Mouse (Mus musculus): ENCODE data around the gene Chn2.

Gene Chn2

GRCm38 (mm10) chr6:54118897-54119296 is 79.5 kb downstream of the Chn2 start:
- WGBS = 93% methylated on average over 4 of the region's 4 CpGs

- WGBS = 78% methylated on average over 2 of the region's 2 CpGs
These were observed 80.1 kb downstream of the Chn2 start for GRCm38 (mm10) chr6:54119461-54119860.

DNA sequence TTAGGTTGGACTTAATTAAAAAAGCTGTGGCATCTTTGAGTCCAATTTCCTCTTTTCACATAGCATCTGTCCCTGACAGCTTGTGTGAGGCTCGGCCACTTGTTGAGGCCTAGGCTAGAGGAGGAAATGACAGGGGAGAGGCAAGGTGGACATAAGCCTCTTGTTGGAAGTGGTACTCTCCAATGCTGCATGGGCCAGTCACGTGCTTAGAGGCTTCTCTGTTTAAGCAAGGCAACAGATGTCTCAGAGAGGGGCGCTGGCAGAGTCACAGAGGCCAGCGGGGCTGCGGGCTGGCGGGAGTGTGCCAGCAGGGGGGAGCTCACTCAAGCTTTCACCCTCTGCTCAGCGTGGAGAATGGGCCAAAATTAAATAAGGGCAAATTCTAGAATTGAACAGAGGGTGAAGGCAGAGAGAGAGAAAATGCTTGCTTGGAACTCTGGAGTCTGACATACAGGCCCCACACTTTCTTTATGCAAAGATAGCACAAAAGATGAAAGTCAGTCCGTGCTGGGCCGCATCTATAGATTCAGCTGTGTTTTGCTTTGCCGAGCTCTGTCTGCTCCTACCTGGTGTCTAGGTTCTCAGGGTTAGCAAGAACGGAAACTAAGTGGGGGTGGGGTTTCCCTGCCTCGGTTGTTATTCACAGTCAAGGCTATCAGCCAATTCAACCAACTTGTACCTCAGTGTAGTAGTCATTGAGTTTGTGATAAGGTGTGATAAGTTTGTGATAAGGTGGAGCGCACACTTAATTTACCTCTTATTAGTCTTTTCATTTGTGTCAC is 80.7 kb downstream of the Chn2 start:
- WGBS = 55% methylated on average over 13 of the region's 13 CpGs

DNA sequence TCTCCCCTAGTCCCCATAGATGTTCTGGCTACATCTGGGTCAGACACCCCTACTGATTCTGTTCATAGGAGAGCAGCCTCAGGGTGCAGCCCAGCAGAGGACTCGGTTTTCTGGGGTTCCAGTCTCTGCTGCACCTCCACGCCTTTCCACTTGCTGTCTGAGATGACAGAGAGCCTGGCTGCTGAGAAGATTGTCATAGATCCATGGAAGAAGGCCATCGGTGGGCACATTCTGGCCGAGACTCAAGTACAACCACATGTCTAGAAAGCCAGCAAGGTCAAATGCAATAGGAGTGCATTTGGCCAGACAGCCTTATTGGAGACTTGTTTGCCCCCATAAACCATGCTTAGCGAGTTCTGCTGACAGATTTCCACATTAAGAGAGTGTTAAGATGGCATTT is 81.5 kb downstream of the Chn2 start:
- 92% methylated on average over 5 of the region's 5 CpGs for WGBS

GRCm38 (mm10) chr6:54124519-54124918 is 85.2 kb downstream of the Chn2 start:
- WGBS = 97% methylated on average over 3 of the region's 3 CpGs

- WGBS = 66% methylated on average over 5 of the region's 5 CpGs
These were observed 86.2 kb downstream of the Chn2 start for GRCm38 (mm10) chr6:54125536-54125935.

- 63% methylated on average over 9 of the region's 9 CpGs for WGBS
These were observed 87.1 kb downstream of the Chn2 start for GRCm38 (mm10) chr6:54126225-54126992.

- WGBS = 54% methylated on average over 11 of the region's 11 CpGs
These were observed 87.8 kb downstream of the Chn2 start for GRCm38 (mm10) chr6:54126993-54127697.

GRCm38 (mm10) chr6:54128702-54129101 is 89.3 kb downstream of the Chn2 start:
- 72% methylated on average over 1 of the region's 1 CpGs for WGBS

GRCm38 (mm10) chr6:54129570-54129969 is 90.2 kb downstream of the Chn2 start:
- WGBS = 36% methylated on average over 2 of the region's 2 CpGs

- 84% methylated on average over 3 of the region's 3 CpGs for WGBS
These were observed 91.5 kb downstream of the Chn2 start for GRCm38 (mm10) chr6:54130881-54131280.

DNA sequence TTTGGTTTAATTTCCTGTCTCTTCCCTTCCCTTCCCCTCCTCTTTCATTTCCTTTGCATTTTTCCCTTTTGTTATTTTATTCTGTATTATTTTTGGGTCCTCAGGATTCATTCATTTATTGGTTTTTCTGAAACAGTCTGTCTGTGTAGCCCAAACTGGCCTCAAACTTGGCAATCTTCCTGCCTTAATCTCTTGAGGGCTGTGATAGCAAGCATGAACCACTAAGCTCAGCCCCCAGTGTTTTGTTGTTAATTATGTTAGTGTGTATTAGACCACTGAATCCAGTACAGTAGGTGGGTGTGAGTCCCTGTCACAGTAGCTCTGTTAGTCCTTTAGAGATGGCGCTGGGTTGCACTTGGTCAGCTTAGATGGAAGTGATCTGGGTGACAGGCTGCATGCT is 93.2 kb downstream of the Chn2 start:
- whole genome bisulfite sequencing = 88% methylated on average over 1 of the region's 1 CpGs

- WGBS = 88% methylated on average over 5 of the region's 5 CpGs
These were observed 93.9 kb downstream of the Chn2 start for GRCm38 (mm10) chr6:54133231-54133630.

GRCm38 (mm10) chr6:54138157-54138556 is 98.8 kb downstream of the Chn2 start:
- WGBS = 75% methylated on average over 9 of the region's 9 CpGs

- 93% methylated on average over 4 of the region's 4 CpGs for WGBS
These were observed 101.1 kb downstream of the Chn2 start for GRCm38 (mm10) chr6:54140488-54140887.

GRCm38 (mm10) chr6:54141165-54141564 is 101.8 kb downstream of the Chn2 start:
- WGBS = 90% methylated on average over 3 of the region's 3 CpGs

- WGBS = 75% methylated on average over 11 of the region's 11 CpGs
These were observed 103.7 kb downstream of the Chn2 start for GRCm38 (mm10) chr6:54142848-54143651.

DNA sequence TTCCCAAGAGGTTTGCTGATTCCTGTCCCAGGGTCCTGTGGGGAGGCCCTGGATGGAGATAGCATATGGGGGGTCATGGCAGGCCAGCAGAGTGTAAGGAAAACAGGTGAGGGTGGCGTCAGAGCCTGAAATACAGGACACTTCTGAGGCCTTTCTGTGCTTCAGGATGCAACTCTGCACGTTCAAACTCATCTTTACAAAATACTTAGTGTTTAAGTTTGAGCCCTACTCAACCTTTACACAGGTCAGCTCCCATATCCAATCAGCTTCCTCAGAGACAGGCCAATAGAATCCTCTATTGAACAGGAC is 104.3 kb downstream of the Chn2 start:
- 82% methylated on average over 2 of the region's 2 CpGs for WGBS

GRCm38 (mm10) chr6:54148844-54149526 is 109.6 kb downstream of the Chn2 start:
- WGBS = 82% methylated on average over 6 of the region's 6 CpGs

DNA sequence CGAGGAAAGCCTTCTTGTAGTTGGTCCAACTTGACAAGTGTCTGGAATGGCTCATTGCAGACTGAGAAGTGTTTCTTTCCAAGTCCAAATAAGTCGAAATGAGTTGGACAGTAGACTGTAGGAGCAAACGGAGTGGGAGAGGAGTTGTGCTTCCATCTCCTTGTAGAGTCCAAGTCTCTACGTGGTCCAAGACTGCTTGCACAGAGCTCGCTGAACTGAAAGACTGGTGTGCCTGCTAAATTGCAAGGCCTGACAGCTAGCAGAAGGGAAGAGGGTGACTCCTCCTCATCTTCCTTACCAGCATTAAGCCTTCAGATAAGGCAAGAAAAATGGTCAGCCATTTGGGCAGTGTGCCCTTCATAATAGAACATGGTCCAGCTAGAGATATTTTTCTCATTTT is 111.5 kb downstream of the Chn2 start:
- WGBS = 65% methylated on average over 5 of the region's 5 CpGs

Data from cerebral cortex, adult 2 months (tissue).